Mouse (Mus musculus): ENCODE measurements around the gene Hdac7.

DNA sequence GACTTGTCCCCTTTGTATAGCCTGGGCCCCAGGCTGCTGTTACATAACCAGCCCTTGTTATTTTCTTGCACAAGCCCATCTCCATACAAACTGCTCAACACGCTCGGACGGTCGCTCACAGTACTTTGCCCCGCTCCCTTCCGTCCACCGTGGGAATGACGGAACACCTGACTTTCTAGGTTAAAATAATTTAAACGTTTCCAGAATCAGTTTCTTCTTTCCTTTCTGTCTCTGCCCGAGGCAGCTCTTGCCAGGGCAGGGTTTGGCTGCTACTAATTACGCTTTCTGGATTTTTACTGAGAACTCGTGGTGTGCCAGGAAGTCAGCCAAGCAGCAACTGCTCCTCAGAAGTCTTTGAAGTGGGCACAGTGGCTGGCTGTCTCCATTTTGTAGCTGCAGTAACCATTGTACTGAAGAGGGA, 63.7 kb downstream of the Hdac7 start:
- TF ChIP-seq POLR2A (IDR thresholded peaks at IDR 0.05; ENCODE audit: insufficient read depth, low read length) (no peak), CTCF (IDR thresholded peaks at IDR 0.05; ENCODE audit: low read depth, low read length) (no peak), EP300 (IDR thresholded peaks at IDR 0.05; ENCODE audit: insufficient read depth, low read depth, low read length) (no peak)
